Mouse (Mus musculus): ENCODE measurements around the gene Mapk8ip2. TPM values are rescaled to one million over a fixed set of nuclear protein-coding genes. Genes with fewer than 3 reads are reported as not detected.

Mapk8ip2 gene
- 128 TPM for polyA plus RNA-seq (2015; fragmentation: Illumina TruSeq; extraction: RNeasy Lipid Tissue Mini Kit (QIAGEN cat#74804); ENCODE audit: low read depth, low replicate concordance)

GRCm38 (mm10) chr15:89453865-89454478 lies at the start of gene Mapk8ip2:
Mapk8ip2 (plus strand) TSS chr15:89453913.

DNA sequence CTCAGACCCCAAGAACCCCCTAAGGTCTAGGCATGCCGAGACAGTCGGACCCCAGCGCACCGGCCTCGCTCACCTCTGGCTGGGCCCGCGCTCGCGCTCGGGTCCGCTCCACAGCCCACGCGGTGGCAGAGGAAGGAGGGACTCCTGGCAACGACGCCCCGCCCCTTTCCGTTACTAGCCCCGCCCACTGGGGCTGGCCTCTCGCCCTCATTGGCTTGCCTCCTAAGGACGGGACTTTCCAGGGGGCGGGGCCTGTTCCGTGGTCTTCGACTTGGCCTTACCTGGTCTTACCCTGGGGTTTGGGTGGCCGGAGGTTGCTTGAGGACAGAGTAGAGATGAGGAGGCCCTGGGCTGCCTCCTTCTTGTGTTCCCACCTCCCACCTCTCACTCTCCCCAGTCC lies 43.6 kb upstream of the Mapk8ip2 start, which contains the start of gene Syce3:
TSS of gene Syce3 (minus strand) at position 386 of the 400 bp plus-strand sequence.

GRCm38 (mm10) chr15:89425711-89426121 lies 28.0 kb upstream of the Mapk8ip2 start, which contains the start of gene Cpt1b:
Cpt1b (minus strand) TSS chr15:89425863.

DNA sequence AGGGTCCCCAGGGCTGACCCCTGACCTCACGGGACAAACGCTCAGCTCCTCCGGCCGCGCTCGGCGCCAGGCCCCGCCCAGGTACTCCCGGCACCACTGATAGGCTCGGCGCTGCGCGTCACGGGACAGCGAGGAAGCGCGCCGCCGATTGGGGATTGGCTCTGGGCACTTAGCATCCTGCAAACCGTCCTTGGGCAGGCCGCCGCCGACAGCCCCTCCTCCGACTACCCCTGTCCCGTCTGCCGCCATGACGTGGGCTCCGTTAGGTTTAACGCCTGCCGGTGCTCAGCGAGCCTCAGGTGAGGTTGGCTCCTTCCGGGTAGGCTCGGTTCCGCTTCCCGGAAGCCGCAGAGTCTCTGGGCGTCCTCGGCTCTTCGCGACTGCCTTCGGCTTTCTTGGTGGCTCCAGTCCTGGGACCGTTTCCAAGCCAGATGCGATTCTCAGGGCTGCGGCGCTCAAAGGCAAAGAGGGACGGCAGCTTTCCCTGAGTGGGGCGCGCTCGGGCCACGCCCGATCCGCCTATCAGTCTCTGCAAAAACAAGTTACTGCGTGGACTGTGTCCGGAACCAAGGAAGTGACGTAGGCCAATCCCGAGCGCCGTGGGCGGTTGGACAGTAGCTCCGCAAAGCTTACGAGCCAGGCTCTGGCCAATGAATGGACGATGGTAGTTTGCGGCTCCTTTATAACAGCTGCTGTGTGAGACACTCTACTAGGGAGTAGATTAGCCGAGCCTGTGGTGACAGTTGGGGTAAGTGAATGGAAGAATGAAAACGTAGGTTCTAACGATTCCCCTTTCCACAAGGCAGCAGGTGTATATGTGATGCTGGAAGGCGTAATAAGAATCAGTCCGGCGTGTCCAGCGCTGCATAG lies 24.1 kb upstream of the Mapk8ip2 start, which contains the start of the genes C730034F03Rik, Gm44502 and Chkb:
TSS of gene C730034F03Rik (plus strand) at position 238 of the 870 bp plus-strand sequence.
TSS of gene Gm44502 (minus strand) at position 345 of the 870 bp plus-strand sequence.
TSS of gene Chkb (minus strand) at position 557 of the 870 bp plus-strand sequence.

DNA sequence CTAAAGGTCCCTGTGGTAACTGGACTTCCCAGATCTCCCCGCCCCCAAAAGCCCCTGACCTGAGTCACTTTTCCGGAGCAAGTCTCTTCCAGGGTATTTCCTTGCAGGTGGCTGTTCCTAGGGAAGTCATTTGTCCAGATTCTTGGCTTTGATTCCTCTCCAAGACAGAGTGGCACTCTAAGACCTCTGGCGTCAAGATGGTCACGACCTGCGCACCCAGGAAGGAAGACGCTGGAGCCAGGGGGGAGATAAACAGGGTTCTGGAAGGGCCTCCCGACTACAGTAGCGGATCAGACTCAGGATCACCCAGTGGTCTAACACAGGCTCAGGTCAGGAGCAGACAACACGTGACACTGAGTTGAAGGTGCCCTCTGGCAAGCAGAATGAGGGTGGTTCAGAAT lies 23.4 kb downstream of the Mapk8ip2 start, which contains the start of gene Arsa:
TSS of gene Arsa (minus strand) at position 335 of the 401 bp plus-strand sequence.

DNA sequence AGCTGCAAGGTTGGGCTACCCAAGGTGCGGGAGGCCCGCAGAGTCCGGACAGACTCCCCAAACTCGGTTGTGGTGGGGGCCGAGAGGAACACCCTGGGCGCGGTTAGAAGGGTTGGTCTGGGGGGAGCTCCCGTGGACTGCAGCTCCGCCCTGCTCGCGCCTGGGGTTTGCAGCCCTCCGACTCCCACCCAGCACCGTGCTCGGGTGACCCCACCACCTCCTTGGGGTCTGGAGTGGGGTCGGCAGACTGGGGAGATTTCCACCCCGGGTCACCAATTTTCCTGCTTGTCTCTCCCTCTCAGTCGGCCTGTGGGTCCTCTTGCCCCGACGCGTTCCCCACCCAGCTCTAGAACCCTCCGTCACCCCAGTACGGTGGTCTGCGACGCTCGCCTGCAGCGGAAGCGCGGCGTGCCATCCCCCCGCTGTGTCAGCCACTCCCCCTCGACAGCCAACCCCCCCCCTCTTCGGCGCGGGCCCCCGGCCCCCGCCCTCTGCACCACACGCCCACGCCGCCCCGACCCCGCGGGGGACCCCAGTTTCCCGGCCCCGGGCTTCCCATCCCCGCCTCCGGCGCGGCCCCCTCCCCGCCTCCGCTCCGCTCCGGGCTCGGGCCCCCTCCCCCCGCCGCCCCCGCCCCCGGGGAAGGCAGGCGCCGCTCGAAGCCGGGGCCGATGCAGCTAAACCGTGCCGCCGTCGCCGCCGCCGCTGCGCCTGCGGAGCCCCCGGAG lies 45.4 kb downstream of the Mapk8ip2 start, which contains the start of gene Shank3:
TSS of gene Shank3 (plus strand) at position 663 of the 728 bp plus-strand sequence.

Other genes with a start within 250 kb of the Mapk8ip2 start
- gene Ppp6r2, start 242.4 kb upstream of the Mapk8ip2 start, polyA plus RNA-seq (2015; fragmentation: Illumina TruSeq; extraction: RNeasy Lipid Tissue Mini Kit (QIAGEN cat#74804); ENCODE audit: low read depth, low replicate concordance): 78.9 TPM
- gene Sbf1, start 138.6 kb upstream of the Mapk8ip2 start, polyA plus RNA-seq (2015; fragmentation: Illumina TruSeq; extraction: RNeasy Lipid Tissue Mini Kit (QIAGEN cat#74804); ENCODE audit: low read depth, low replicate concordance): 124 TPM
- not detected for gene Adm2, start 131.2 kb upstream of the Mapk8ip2 start, polyA plus RNA-seq (2015; fragmentation: Illumina TruSeq; extraction: RNeasy Lipid Tissue Mini Kit (QIAGEN cat#74804); ENCODE audit: low read depth, low replicate concordance)
- not detected for gene Miox, start 119.5 kb upstream of the Mapk8ip2 start, polyA plus RNA-seq (2015; fragmentation: Illumina TruSeq; extraction: RNeasy Lipid Tissue Mini Kit (QIAGEN cat#74804); ENCODE audit: low read depth, low replicate concordance)
- gene Lmf2, start 98.3 kb upstream of the Mapk8ip2 start, polyA plus RNA-seq (2015; fragmentation: Illumina TruSeq; extraction: RNeasy Lipid Tissue Mini Kit (QIAGEN cat#74804); ENCODE audit: low read depth, low replicate concordance): 11.3 TPM
- 80.4 TPM for gene Ncaph2, start 98.2 kb upstream of the Mapk8ip2 start, polyA plus RNA-seq (2015; fragmentation: Illumina TruSeq; extraction: RNeasy Lipid Tissue Mini Kit (QIAGEN cat#74804); ENCODE audit: low read depth, low replicate concordance)
- gene Sco2, start 80.1 kb upstream of the Mapk8ip2 start, polyA plus RNA-seq (2015; fragmentation: Illumina TruSeq; extraction: RNeasy Lipid Tissue Mini Kit (QIAGEN cat#74804); ENCODE audit: low read depth, low replicate concordance): 29.7 TPM
- gene Tymp, start 76.9 kb upstream of the Mapk8ip2 start, polyA plus RNA-seq (2015; fragmentation: Illumina TruSeq; extraction: RNeasy Lipid Tissue Mini Kit (QIAGEN cat#74804); ENCODE audit: low read depth, low replicate concordance): 1.7 TPM
- 5.0 TPM for gene Odf3b, start 74.6 kb upstream of the Mapk8ip2 start, polyA plus RNA-seq (2015; fragmentation: Illumina TruSeq; extraction: RNeasy Lipid Tissue Mini Kit (QIAGEN cat#74804); ENCODE audit: low read depth, low replicate concordance)
- 0.46 TPM for gene Klhdc7b, start 69.0 kb upstream of the Mapk8ip2 start, polyA plus RNA-seq (2015; fragmentation: Illumina TruSeq; extraction: RNeasy Lipid Tissue Mini Kit (QIAGEN cat#74804); ENCODE audit: low read depth, low replicate concordance)
- gene Syce3, start 43.4 kb upstream of the Mapk8ip2 start, polyA plus RNA-seq (2015; fragmentation: Illumina TruSeq; extraction: RNeasy Lipid Tissue Mini Kit (QIAGEN cat#74804); ENCODE audit: low read depth, low replicate concordance): not detected
- gene Cpt1b, start 28.1 kb upstream of the Mapk8ip2 start, polyA plus RNA-seq (2015; fragmentation: Illumina TruSeq; extraction: RNeasy Lipid Tissue Mini Kit (QIAGEN cat#74804); ENCODE audit: low read depth, low replicate concordance): 1.5 TPM
- 3.3 TPM for gene C730034F03Rik, start 24.3 kb upstream of the Mapk8ip2 start, polyA plus RNA-seq (2015; fragmentation: Illumina TruSeq; extraction: RNeasy Lipid Tissue Mini Kit (QIAGEN cat#74804); ENCODE audit: low read depth, low replicate concordance)
- not detected for gene Gm44502, start 24.2 kb upstream of the Mapk8ip2 start, polyA plus RNA-seq (2015; fragmentation: Illumina TruSeq; extraction: RNeasy Lipid Tissue Mini Kit (QIAGEN cat#74804); ENCODE audit: low read depth, low replicate concordance)
- gene Chkb, start 24.0 kb upstream of the Mapk8ip2 start, polyA plus RNA-seq (2015; fragmentation: Illumina TruSeq; extraction: RNeasy Lipid Tissue Mini Kit (QIAGEN cat#74804); ENCODE audit: low read depth, low replicate concordance): 58.1 TPM
- 28.4 TPM for gene Arsa, start 23.5 kb downstream of the Mapk8ip2 start, polyA plus RNA-seq (2015; fragmentation: Illumina TruSeq; extraction: RNeasy Lipid Tissue Mini Kit (QIAGEN cat#74804); ENCODE audit: low read depth, low replicate concordance)
- 87.4 TPM for gene Shank3, start 45.7 kb downstream of the Mapk8ip2 start, polyA plus RNA-seq (2015; fragmentation: Illumina TruSeq; extraction: RNeasy Lipid Tissue Mini Kit (QIAGEN cat#74804); ENCODE audit: low read depth, low replicate concordance)
- 1.0 TPM for gene Acr, start 114.4 kb downstream of the Mapk8ip2 start, polyA plus RNA-seq (2015; fragmentation: Illumina TruSeq; extraction: RNeasy Lipid Tissue Mini Kit (QIAGEN cat#74804); ENCODE audit: low read depth, low replicate concordance)
- 51.8 TPM for gene Rabl2, start 138.0 kb downstream of the Mapk8ip2 start, polyA plus RNA-seq (2015; fragmentation: Illumina TruSeq; extraction: RNeasy Lipid Tissue Mini Kit (QIAGEN cat#74804); ENCODE audit: low read depth, low replicate concordance)

Measured in brain, adult 10 weeks (tissue).